Mouse (Mus musculus): ENCODE results near the gene Ccni. TPM values are rescaled to one million over a fixed set of nuclear protein-coding genes. Genes with fewer than 3 reads are reported as not detected.

The Ccni gene
- polyA plus RNA-seq, 1 experiment = 146 TPM

DNA sequence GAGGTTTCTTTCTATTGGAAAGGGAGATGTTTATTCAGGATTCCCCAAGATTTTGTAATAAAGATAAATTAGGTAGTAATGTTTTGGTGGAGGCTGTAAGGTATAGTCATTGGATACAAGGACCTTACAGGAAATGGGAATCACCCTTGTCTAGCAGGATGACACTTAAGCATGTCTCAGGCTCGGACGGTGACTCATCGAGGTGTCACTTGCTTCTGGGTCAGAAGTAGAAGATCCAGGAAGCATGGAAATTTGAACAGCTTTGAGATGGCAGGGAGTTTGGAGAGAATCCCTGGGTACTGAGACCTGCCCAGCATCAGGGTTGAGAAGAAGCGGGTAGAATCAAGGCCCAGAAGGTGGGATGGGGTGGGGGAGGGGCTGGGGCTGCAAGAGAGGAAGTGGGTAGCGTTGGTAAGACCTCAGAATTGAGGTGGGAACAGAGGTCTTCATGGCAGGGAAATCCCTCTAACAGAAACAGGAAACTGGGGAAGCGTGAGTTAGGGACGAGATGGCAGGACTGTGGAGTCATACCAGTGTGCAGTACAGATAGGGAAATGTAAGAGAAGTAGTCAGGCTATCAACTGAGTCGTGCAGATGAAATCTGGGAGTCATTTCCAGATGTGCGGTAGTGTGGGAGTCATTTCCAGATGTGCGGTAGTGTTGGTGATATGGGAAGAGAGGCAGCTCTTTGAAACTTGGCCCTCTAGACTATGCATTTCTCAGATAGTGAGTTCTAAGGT lies 70.8 kb downstream of the Ccni start:
- H3K4me3 ChIP-seq (ENCODE audit: control insufficient read depth, low read depth, low read length) = no peak overlapping the region
- no peak for TF ChIP-seq POLR2A (IDR thresholded peaks at IDR 0.05; ENCODE audit: control insufficient read depth, low read depth, low read length)
- TF ChIP-seq CTCF (IDR thresholded peaks at IDR 0.05; ENCODE audit: control insufficient read depth, insufficient read depth, insufficient replicate concordance, low read depth, low read length) = no peak
- H3K36me3 ChIP-seq (ENCODE audit: control insufficient read depth, insufficient read depth, low read length) = no peaks in the 10 kb centered on the region
- no peaks in the 10 kb centered on the region for H3K27me3 ChIP-seq (ENCODE audit: control insufficient read depth, insufficient read depth, low read length)
- no peak overlapping the region for H3K27ac ChIP-seq (ENCODE audit: control insufficient read depth, insufficient read depth, low read depth, low read length)
- H3K4me1 ChIP-seq (ENCODE audit: control insufficient read depth, insufficient read depth, low read length) = peaks cover 3% of the 10 kb centered on the region; the same call in 1 of the 2 replicates

DNA sequence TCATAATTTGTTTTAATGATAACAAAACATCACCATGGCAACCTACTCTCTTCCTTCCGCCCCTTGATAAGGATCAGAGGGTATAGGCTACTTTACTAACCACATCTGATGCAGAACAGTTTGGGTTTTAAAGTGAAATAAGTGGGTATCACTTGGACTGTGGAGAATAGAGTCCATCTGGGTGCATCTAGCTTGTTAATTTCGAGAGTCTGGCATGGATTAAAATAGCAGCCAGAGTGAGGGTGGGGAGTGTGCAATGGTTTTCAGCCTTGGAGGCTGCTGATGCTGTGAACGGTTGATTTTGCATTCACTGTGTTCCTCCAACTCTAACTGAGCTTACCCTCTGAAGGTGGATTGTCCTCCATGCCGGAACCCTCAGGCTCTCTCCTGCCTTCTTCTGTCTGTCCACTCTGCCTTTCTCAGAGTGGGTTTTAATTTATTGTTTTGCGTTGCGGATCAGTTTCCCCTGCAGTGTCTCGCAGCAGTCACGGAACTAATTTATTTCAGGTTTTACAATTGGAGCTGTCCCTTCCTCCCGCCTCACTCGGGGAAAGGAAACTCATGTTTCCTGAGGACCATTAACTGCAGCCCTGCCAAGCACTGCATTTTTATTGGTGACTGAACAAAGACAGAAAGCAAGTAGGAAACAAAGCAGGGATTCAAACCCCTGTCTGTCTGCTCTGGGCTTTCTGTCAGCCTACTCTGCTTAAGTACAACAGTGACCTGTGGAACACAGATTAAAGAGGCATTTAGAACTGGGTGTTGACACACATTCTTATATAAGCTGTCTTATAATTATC lies 72.7 kb downstream of the Ccni start:
- H3K27ac ChIP-seq (ENCODE audit: control insufficient read depth, insufficient read depth, low read depth, low read length) = no peak overlapping the region
- no peak overlapping the region for H3K4me3 ChIP-seq (ENCODE audit: control insufficient read depth, low read depth, low read length)
- no peaks in the 10 kb centered on the region for H3K27me3 ChIP-seq (ENCODE audit: control insufficient read depth, insufficient read depth, low read length)
- TF ChIP-seq POLR2A (IDR thresholded peaks at IDR 0.05; ENCODE audit: control insufficient read depth, low read depth, low read length) = no peak
- TF ChIP-seq CTCF (IDR thresholded peaks at IDR 0.05; ENCODE audit: control insufficient read depth, insufficient read depth, insufficient replicate concordance, low read depth, low read length) = no peak
- H3K4me1 ChIP-seq (ENCODE audit: control insufficient read depth, insufficient read depth, low read length) = peaks cover 3% of the 10 kb centered on the region; the same call in 1 of the 2 replicates
- H3K36me3 ChIP-seq (ENCODE audit: control insufficient read depth, insufficient read depth, low read length) = no peaks in the 10 kb centered on the region

Other genes starting within 250 kb of the Ccni start
- gene Sowahb, start 161.5 kb downstream of the Ccni start, polyA plus RNA-seq (2012; rRNA removed) = 0.07 TPM in 1 of 2 replicates, not detected in the other
- gene Sept11, start 113.1 kb downstream of the Ccni start, polyA plus RNA-seq (2012; rRNA removed) = 2.6 and 3.4 TPM in 2 replicates
- gene 2010109A12Rik, start within 50 bp of the Ccni start, polyA plus RNA-seq (2012; rRNA removed) = 4.4 and 8.5 TPM in 2 replicates
- 4.8 and 5.5 TPM in 2 replicates for gene Ccng2, start 60.8 kb upstream of the Ccni start, polyA plus RNA-seq (2012; rRNA removed)